Mouse (Mus musculus) olfactory bulb, adult 2 months (tissue): ENCODE measurements at regions not wholly inside any gene's neighbourhood (a gene's known extent, or its start where the extent isn't known, plus 50 kb on each side); places are given as distances from the start of the nearest gene placed in this dataset.

Source experiments
- H3K27ac ChIP-seq: fragments of 200-500 bp; 2 replicates; pipeline ENCODE4 v1.5.1; 2012; ENCODE audit warnings: low read depth, low read length; ENCODE audit not compliant: insufficient read depth
- H3K4me1 ChIP-seq: fragments of 200-500 bp; 2 replicates; pipeline ENCODE4 v1.6.1; 2012; ENCODE audit warnings: low read length; ENCODE audit not compliant: control insufficient read depth, insufficient read depth
- H3K4me3 ChIP-seq: fragments of 200-500 bp; 2 replicates; pipeline ENCODE4 v1.5.1; 2012; ENCODE audit warnings: mild to moderate bottlenecking, low read depth, low read length, moderate library complexity; ENCODE audit not compliant: insufficient read depth
- CTCF ChIP-seq: fragments of 200-500 bp; IDR thresholded peaks from 2 replicates; pipeline ENCODE4 v1.5.1; 2012; ENCODE audit warnings: low read depth, mild to moderate bottlenecking, low read length, moderate library complexity; ENCODE audit not compliant: insufficient read depth
- POLR2A ChIP-seq: fragments of 200-500 bp; IDR thresholded peaks from 2 replicates; pipeline ENCODE4 v1.6.1; 2012; ENCODE audit warnings: mild to moderate bottlenecking, low read depth, low read length, moderate library complexity; ENCODE audit not compliant: insufficient read depth
- WGBS: fragments of 180-500 bp; shearing (Covaris S2); methylation state at CpG from one replicate; pipeline ENCODE4 v1.1.7; 2018; 5-methylcytosine and 5-hydroxymethylcytosine counted together

GRCm38 (mm10) chr19:56228586-56228985 lies 58.4 kb upstream of the Habp2 start:
- H3K4me1 ChIP-seq, result 0 out of 2 replicates have a peak, but pooled peaks cover 2% of the 10 kb centered on the region
- H3K27ac ChIP-seq, result no peak overlapping the region
- H3K4me3 ChIP-seq, result no peak overlapping the region
- TF ChIP-seq POLR2A, result no peak
- no peak for TF ChIP-seq CTCF

GRCm38 (mm10) chr19:56231430-56231829 lies 55.5 kb upstream of the Habp2 start:
- H3K4me1 ChIP-seq, result 0 out of 2 replicates have a peak, but pooled peaks cover 2% of the 10 kb centered on the region
- no peak overlapping the region for H3K4me3 ChIP-seq
- WGBS, result 38% methylated on average over 8 of the region's 8 CpGs
- H3K27ac ChIP-seq, result no peak overlapping the region
- TF ChIP-seq POLR2A, result no peak
- TF ChIP-seq CTCF, result no peak

- H3K27ac ChIP-seq, result no peak overlapping the region
- H3K4me1 ChIP-seq, result 0 out of 2 replicates have a peak, but pooled peaks cover 2% of the 10 kb centered on the region
- H3K4me3 ChIP-seq, result no peak overlapping the region
- TF ChIP-seq CTCF (no peak), POLR2A (no peak)
- WGBS, result 36% methylated on average over 9 of the region's 9 CpGs
Observed at GRCm38 (mm10) chr19:56231849-56232248, 55.1 kb upstream of the Habp2 start.

- Histone ChIP-seq H3K4me1 (0 out of 2 replicates have a peak, but pooled peaks cover 2% of the 10 kb centered on the region), H3K4me3 (no peak overlapping the region), H3K27ac (no peak overlapping the region)
- WGBS, result 34% methylated on average over 7 of the region's 7 CpGs
- TF ChIP-seq CTCF (no peak), POLR2A (no peak)
Observed at GRCm38 (mm10) chr19:56232269-56232668, 54.7 kb upstream of the Habp2 start.

- WGBS, result 100% methylated on average over 5 of the region's 5 CpGs
- no peak overlapping the region for H3K27ac ChIP-seq
- H3K4me3 ChIP-seq, result no peak overlapping the region
- H3K4me1 ChIP-seq, result 0 out of 2 replicates have a peak, but pooled peaks cover 2% of the 10 kb centered on the region
- no peak for TF ChIP-seq CTCF
Observed at GRCm38 (mm10) chr19:56232950-56233349, 54.0 kb upstream of the Habp2 start.

- WGBS, result 50% methylated on average over 2 of the region's 2 CpGs
- TF ChIP-seq POLR2A (no peak), CTCF (no peak)
- Histone ChIP-seq H3K27ac (no peak overlapping the region), H3K4me3 (no peak overlapping the region), H3K4me1 (0 out of 2 replicates have a peak, but pooled peaks cover 2% of the 10 kb centered on the region)
Observed at GRCm38 (mm10) chr19:56235040-56235439, 51.9 kb upstream of the Habp2 start.
